Mouse (Mus musculus) forebrain, embryonic 13.5 days (tissue): Measurements from ENCODE around the gene Vmn2r85. TPM values are rescaled to one million over a fixed set of nuclear protein-coding genes. Genes with fewer than 3 reads are reported as not detected.
"Not testable (repeated sequence)": the region's sequence is repeated elsewhere in the genome, so short reads cannot be mapped to it uniquely, and the experiment has no call there.

Experiments used
- ATAC-seq: fragments of 200-750 bp; cut with Nextera tagmentation; 2 replicates; pipeline ENCODE4 v1.8.0; 2017
- H3K27ac ChIP-seq: fragments of 300-500 bp; sonication (generic); 2 replicates; pipeline ENCODE4 v1.5.1; 2015; ENCODE audit warnings: inconsistent platforms, mild to moderate bottlenecking, moderate library complexity
- H3K27me3 ChIP-seq: fragments of 300-500 bp; sonication (generic); 2 replicates; pipeline ENCODE4 v1.6.1; 2015; ENCODE audit warnings: mild to moderate bottlenecking, inconsistent platforms
- H3K36me3 ChIP-seq: fragments of 300-500 bp; sonication (generic); 2 replicates; pipeline ENCODE4 v1.6.1; 2015; ENCODE audit warnings: mild to moderate bottlenecking, inconsistent platforms; ENCODE audit not compliant: poor library complexity, severe bottlenecking
- H3K4me1 ChIP-seq: fragments of 300-500 bp; sonication (generic); 2 replicates; pipeline ENCODE4 v1.6.1; 2015; ENCODE audit warnings: inconsistent platforms
- H3K4me2 ChIP-seq: fragments of 300-500 bp; sonication (generic); 2 replicates; pipeline ENCODE4 v1.6.1; 2015; ENCODE audit warnings: inconsistent platforms, mild to moderate bottlenecking, moderate library complexity
- H3K4me3 ChIP-seq: fragments of 300-500 bp; sonication (generic); 2 replicates; pipeline ENCODE4 v1.5.1; 2015; ENCODE audit warnings: mild to moderate bottlenecking, inconsistent platforms
- H3K9ac ChIP-seq: fragments of 300-500 bp; sonication (generic); 2 replicates; pipeline ENCODE4 v1.6.1; 2015; ENCODE audit warnings: mild to moderate bottlenecking, inconsistent platforms
- H3K9me3 ChIP-seq: fragments of 300-500 bp; sonication (generic); replicated peaks from 2 replicates; pipeline ENCODE4 v1.6.1; 2016; ENCODE audit warnings: inconsistent platforms
- WGBS: fragments of 180-500 bp; shearing (Covaris S2); methylation state at CpG from one replicate; pipeline ENCODE4 v1.1.7; 2015; 5-methylcytosine and 5-hydroxymethylcytosine counted together
- polyA plus RNA-seq: library from polyadenylated mRNA; unstranded; fragments of >200 nt; fragmentation: Nextera tagmentation; extraction: Ambion mirVana; gene quantifications from 2 replicates; pipeline ENCODE4 v1.2.1, GENCODE M21; 2015

The Vmn2r85 gene
- not detected in 2 replicates for polyA plus RNA-seq

DNA sequence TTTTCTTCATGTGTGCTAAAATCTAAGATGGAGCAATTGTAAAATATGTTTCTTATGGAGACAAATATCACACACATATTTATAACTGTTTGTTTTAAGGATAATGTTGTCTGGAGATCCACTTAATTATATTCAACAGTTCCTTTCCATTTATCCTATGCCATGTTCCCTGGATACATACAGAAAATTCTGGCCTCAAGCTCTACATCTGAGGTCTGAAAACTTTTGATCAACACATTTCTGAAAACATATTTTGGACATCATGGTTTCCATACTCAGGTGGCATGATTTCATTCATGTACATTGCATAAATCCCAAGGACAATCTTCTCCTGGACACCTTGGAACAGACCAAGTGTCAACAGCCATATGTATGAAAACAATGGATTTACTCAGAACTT lies at the start of gene Vmn2r85:
Vmn2r85 (minus strand) TSS at position 101 of the 400 bp plus-strand sequence.
- H3K4me2 ChIP-seq, H3K9me3 ChIP-seq, H3K4me1 ChIP-seq, H3K27me3 ChIP-seq, H3K9ac ChIP-seq, ATAC-seq, H3K36me3 ChIP-seq, H3K4me3 ChIP-seq, H3K27ac ChIP-seq: not testable (repeated sequence)

DNA sequence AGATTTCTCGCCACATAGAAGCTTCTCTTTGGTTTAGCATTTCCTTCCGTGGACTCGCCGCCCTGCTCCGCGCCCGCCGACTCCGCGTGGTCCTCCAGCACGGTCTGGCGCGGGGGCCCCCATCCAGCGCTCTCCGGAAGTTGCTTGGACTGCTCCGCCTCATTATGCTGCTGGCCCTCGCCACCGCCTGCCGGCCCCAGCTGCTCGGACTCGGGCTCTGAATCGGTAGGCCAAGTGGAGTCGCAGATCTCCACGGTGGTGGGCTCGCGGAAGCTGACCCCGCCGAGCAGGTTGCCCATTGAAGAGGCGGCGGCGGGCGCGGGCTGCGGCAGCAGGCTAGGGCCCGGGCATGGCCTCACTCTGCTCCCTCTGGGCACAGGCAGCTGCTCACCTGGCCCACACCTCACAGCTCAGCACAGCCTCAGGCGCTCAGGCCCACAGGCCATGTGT lies 40.8 kb upstream of the Vmn2r85 start:
- Histone ChIP-seq H3K4me3 (peak overlapping the region; percentile 50), H3K4me2 (peak overlapping the region; percentile 76), H3K4me1 (no peaks in the 10 kb centered on the region), H3K9me3 (no peaks in the 10 kb centered on the region), H3K9ac (peak overlapping the region; percentile 70), H3K27ac (no peak overlapping the region), H3K36me3 (no peaks in the 10 kb centered on the region), H3K27me3 (no peaks in the 10 kb centered on the region)
- WGBS = 4% methylated on average over 36 of the region's 36 CpGs
- peak; percentile 99 for ATAC-seq

DNA sequence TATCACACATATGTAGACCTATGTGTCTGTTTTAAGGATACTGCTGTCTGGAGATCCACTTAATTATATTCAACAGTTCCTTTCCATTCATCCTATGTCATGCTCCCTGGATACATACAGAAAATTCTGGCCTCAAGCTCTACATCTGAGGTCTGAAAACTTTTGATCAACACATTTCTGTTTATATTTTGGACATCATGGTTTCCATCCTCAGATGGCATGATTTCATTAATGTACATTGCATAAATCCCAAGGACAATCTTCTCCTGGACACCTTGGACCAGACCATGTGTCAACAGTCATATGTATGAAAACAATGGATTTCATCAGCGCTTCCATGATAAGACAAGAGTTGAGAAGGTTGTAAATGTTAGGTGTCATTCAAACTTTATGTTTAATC lies 26.4 kb upstream of the Vmn2r85 start, which contains the start of gene Vmn2r86:
Vmn2r86 (minus strand) TSS at position 101 of the 400 bp plus-strand sequence.
- H3K27me3 ChIP-seq, H3K9me3 ChIP-seq, H3K4me3 ChIP-seq, H3K27ac ChIP-seq, H3K4me1 ChIP-seq, ATAC-seq, H3K36me3 ChIP-seq, H3K9ac ChIP-seq, H3K4me2 ChIP-seq: not testable (repeated sequence)
- 88% methylated on average over 1 of the region's 1 CpGs for WGBS

DNA sequence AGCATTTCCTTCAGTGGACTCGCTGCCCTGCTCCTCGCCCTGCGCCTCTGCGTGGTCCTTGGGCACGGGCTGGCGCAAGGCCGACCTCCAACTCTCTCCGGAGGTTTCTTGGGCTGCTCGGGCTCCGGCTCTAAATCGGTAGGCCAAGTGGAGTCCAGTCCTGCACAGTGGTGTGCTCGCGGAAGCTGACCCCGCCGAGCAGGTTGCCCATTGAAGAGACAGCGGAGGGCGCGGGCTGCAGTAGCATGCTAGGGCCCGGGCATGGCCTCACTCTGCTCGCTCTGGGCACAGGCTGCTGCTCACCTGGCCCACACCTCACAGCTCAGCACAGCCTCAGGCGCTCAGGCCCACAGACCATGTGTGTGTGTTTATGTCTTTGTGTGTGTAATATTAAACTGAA lies 15.3 kb upstream of the Vmn2r85 start:
- no peaks in the 10 kb centered on the region for H3K4me1 ChIP-seq
- no peaks in the 10 kb centered on the region for H3K9me3 ChIP-seq
- H3K9ac ChIP-seq = no peak overlapping the region
- H3K27ac ChIP-seq = no peak overlapping the region
- WGBS = 90% methylated on average over 21 of the region's 21 CpGs
- no peaks in the 10 kb centered on the region for H3K36me3 ChIP-seq
- H3K4me2 ChIP-seq = no peak overlapping the region
- no peak overlapping the region for H3K4me3 ChIP-seq
- no peaks in the 10 kb centered on the region for H3K27me3 ChIP-seq
- no peak for ATAC-seq

DNA sequence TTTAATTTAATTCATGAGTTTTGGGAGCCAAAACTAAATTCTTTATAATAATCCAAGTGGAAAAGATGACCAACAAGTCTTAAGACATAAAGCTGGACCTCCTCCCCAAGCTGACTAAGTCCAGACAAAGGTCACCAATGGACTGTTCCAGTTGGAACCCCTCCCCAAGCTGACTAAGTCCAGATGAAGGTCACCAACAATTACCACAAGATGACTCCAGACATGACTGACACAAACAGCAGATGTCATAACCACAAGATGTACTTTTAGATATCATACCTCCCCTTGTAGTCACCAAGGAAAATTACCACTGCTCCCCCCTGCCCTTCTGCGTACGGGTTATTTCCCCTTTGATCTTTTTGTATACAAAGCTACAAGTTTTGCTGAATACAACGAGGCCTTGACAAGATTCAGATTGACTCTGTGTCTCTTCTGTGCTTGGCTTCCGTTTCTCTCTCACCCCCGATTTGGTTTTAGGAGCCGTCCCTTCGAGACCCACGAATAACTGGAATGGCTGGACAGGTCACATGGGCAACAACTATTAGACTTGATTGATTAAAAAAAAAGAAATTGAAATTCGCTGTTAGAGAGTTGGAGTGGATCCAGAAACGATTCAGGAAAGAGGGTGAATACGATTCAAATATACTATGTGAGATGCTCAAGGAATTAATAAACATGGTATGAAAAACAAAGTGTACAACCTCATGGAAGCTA lies 4.8 kb upstream of the Vmn2r85 start:
- H3K36me3 ChIP-seq, H3K4me3 ChIP-seq, ATAC-seq, H3K27ac ChIP-seq, H3K4me2 ChIP-seq, H3K9me3 ChIP-seq, H3K27me3 ChIP-seq, H3K4me1 ChIP-seq, H3K9ac ChIP-seq: not testable (repeated sequence)
- WGBS = 89% methylated on average over 11 of the region's 11 CpGs

DNA sequence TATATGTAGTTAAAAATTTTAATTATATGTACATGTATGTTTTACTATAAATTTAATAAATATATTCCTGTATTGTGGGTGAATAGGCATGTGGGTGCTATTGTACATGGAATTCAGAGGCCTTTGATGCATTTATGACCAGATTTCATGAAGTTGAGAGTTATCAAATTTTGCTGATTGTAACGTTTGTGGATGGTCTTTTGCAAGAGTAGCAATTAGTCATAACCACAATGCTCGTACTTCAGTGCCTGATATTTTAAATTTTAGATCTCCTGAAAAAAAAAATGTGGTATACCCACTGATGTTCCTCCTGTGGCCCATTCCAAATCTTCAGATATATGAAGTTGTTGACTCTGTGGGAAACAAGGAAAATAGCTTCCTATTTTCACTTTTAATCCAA lies 7.1 kb downstream of the Vmn2r85 start:
- not testable (repeated sequence) for H3K4me2 ChIP-seq, H3K9ac ChIP-seq, ATAC-seq, H3K36me3 ChIP-seq, H3K27me3 ChIP-seq, H3K4me3 ChIP-seq, H3K27ac ChIP-seq, H3K9me3 ChIP-seq, H3K4me1 ChIP-seq
- WGBS = 80% methylated on average over 2 of the region's 2 CpGs

DNA sequence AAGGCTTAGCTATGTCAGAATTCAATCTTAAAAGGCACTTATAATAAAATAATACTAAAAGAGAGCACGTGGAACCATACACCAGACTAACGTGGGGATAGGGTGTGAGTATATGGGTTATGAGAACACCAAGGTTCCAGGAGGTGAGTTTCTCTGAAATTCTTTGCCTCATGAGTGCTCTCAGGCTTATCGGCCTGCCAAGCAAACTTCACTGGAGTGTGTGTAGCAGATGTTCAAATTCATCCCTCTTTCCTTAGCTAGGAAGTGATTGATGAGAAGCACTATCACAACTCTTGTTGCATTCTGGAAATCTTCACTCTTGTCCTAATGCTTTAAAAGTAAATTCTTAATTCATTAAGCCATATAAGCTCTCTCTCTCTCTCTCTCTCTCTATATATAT lies 9.1 kb downstream of the Vmn2r85 start:
- Histone ChIP-seq H3K27me3 (no peaks in the 10 kb centered on the region), H3K27ac (no peak overlapping the region), H3K9ac (no peak overlapping the region), H3K4me3 (no peak overlapping the region), H3K4me2 (no peak overlapping the region), H3K36me3 (no peaks in the 10 kb centered on the region), H3K9me3 (no peaks in the 10 kb centered on the region), H3K4me1 (no peaks in the 10 kb centered on the region)
- 71% methylated on average over 3 of the region's 3 CpGs for WGBS
- no peak for ATAC-seq

DNA sequence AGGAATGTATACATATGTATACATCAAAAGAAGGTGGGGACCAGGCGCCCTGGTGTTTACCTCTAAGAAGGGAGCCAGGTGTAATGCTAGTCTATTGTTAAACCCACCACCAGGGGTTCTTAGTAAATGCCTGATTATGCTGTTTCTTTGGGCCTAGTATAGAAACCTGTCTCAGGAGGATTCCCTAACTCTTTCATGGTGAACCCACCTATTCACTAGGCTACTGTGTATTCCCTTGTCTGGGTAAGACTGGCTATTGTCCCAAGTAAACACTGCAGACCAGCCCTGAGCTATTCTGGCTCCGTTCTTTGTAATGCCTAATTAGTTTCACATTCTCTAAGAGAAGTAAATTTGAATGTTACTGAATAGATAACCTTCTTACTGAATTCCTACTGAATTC lies 9.5 kb downstream of the Vmn2r85 start:
- 39% methylated on average over 2 of the region's 2 CpGs for WGBS
- H3K4me1 ChIP-seq, H3K36me3 ChIP-seq, H3K4me3 ChIP-seq, H3K4me2 ChIP-seq, H3K27me3 ChIP-seq, ATAC-seq, H3K9me3 ChIP-seq, H3K9ac ChIP-seq, H3K27ac ChIP-seq: not testable (repeated sequence)

DNA sequence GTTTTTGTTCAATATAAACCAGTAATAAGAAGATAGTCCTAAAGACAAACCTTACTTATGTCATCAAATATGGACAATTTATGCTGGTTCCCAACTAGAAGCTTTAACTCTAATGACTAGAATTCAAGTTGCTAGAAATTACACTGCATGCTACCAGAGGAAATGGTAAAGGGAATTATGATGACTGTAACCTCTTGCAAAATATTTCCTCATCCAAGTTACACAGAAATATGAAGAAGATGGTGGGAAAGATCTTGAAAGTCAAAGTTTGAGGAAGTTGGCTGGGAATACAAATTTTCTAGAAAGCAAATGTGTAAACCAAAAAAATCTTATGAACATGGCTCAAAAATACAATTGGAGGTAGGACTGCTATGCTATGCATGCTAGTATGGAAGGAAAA lies 13.2 kb downstream of the Vmn2r85 start:
- ATAC-seq, H3K4me2 ChIP-seq, H3K4me3 ChIP-seq, H3K27ac ChIP-seq, H3K4me1 ChIP-seq, H3K36me3 ChIP-seq, H3K27me3 ChIP-seq, H3K9me3 ChIP-seq, H3K9ac ChIP-seq: not testable (repeated sequence)

DNA sequence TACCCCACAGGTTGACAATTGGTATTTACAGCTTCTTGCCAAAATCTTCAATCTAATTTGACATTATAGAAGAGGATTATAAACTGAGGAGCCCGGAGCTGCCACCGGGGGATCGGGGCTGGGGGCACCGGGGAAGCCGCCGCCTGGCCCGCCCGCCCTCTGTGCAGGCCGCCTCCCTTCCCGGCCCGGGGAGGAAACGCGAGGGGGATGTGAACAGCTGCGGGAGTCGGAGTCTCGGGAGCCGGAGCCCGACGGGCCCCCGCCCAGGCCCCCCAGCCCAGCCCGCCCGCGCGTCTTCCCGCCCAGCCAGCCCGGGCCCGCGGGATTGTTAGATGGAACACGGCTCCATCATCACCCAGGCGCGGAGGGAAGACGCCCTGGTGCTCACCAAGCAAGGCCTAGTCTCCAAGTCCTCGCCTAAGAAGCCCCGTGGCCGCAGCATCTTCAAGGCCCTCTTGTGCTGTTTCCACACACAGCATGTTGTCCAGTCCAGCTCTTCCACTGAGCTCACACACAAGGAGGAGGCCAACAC lies 17.3 kb downstream of the Vmn2r85 start:
- H3K27me3 ChIP-seq, H3K4me1 ChIP-seq, H3K9ac ChIP-seq, H3K4me3 ChIP-seq, H3K27ac ChIP-seq, H3K36me3 ChIP-seq, H3K9me3 ChIP-seq, H3K4me2 ChIP-seq: not testable (repeated sequence)
- WGBS = 67% methylated on average over 14 of the region's 35 CpGs
- ATAC-seq = peak; percentile 63

DNA sequence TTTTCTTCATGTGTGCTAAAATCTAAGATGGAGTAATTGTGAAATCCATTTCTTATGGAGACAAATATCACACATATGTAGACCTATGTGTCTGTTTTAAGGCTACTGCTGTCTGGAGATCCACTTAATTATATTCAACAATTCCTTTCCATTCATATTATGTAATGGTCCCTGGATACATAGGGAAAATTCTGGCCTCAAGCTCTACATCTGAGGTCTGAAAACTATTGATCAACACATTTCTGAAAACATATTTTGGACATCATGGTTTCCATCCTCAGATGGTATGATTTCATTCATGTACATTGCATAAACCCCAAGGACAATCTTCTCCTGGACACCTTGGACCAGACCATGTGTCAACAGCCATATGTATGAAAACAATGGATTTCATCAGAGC lies 35.3 kb downstream of the Vmn2r85 start, which contains the start of gene Vmn2r84:
Vmn2r84 (minus strand) TSS at position 101 of the 400 bp plus-strand sequence.
- Histone ChIP-seq H3K9ac (no peak within 1 kb of the TSS), H3K27ac (no peak within 1 kb of the TSS), H3K27me3 (no peaks in the 10 kb centered on the region), H3K4me3 (no peak within 1 kb of the TSS), H3K9me3 (no peaks in the 10 kb centered on the region), H3K4me2 (no peak within 1 kb of the TSS), H3K36me3 (no peaks in the 10 kb centered on the region), H3K4me1 (no peaks in the 10 kb centered on the region)
- ATAC-seq = no peak

DNA sequence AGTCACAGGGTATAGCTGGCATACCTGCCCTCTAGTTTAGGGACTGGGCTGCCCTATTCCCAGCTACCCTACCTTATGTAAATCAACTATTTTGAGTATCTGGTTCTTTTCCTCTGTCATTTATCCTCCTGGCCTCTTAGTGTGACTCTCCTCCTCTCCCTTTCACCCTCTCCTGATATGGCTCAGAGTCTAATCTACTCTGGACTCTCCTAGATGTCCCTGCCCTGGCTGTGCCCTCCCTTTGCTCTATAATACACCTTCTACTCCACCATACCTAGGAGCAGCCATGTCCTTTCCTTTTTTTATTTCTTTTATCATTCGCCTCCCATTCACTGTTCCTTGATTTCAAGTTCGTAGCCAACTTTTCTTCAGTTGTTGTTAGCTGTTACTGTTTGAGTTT lies 54.4 kb downstream of the Vmn2r85 start:
- 77% methylated on average over 2 of the region's 2 CpGs for WGBS
- no peaks in the 10 kb centered on the region for H3K36me3 ChIP-seq
- H3K27me3 ChIP-seq = no peaks in the 10 kb centered on the region
- no peak overlapping the region for H3K9ac ChIP-seq
- H3K4me2 ChIP-seq = no peak overlapping the region
- H3K9me3 ChIP-seq = no peaks in the 10 kb centered on the region
- H3K27ac ChIP-seq = no peak overlapping the region
- no peak overlapping the region for H3K4me3 ChIP-seq
- H3K4me1 ChIP-seq = no peaks in the 10 kb centered on the region
- ATAC-seq = no peak
